Mouse (Mus musculus): ENCODE results near the gene Zfp692. TPM values are rescaled to one million over a fixed set of nuclear protein-coding genes. Genes with fewer than 3 reads are reported as not detected.

Zfp692 gene
- total and polyA plus RNA-seq, 3 experiments = 25.7 to 38.0 TPM; not detected in 1

DNA sequence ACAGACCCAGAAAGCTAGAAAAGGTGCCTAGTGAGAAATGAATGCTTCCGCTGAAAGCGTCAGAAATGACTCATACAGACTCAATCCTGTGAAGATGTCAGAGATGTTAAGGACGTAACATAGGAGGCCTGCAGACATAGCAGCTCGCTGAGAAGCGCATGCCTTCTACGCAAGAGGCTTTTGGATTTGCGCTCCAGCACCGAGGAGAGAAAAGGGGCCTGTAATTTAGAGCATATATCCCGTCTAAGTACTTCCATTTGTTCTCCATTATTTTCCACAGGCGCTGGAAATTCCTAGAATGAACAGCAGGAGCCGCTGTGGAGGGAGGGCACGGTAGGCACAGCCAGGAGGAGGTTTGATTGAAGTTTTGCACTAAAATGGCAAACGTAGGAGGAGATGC, 5.8 kb upstream of the Zfp692 start (continued):
- TF ChIP-seq POLR2AphosphoS2 (IDR thresholded peaks at IDR 0.05; ENCODE audit: low read length) (no peak), MAFK (IDR thresholded peaks at IDR 0.05; ENCODE audit: borderline replicate concordance, low read depth, low read length) (no peak)

DNA sequence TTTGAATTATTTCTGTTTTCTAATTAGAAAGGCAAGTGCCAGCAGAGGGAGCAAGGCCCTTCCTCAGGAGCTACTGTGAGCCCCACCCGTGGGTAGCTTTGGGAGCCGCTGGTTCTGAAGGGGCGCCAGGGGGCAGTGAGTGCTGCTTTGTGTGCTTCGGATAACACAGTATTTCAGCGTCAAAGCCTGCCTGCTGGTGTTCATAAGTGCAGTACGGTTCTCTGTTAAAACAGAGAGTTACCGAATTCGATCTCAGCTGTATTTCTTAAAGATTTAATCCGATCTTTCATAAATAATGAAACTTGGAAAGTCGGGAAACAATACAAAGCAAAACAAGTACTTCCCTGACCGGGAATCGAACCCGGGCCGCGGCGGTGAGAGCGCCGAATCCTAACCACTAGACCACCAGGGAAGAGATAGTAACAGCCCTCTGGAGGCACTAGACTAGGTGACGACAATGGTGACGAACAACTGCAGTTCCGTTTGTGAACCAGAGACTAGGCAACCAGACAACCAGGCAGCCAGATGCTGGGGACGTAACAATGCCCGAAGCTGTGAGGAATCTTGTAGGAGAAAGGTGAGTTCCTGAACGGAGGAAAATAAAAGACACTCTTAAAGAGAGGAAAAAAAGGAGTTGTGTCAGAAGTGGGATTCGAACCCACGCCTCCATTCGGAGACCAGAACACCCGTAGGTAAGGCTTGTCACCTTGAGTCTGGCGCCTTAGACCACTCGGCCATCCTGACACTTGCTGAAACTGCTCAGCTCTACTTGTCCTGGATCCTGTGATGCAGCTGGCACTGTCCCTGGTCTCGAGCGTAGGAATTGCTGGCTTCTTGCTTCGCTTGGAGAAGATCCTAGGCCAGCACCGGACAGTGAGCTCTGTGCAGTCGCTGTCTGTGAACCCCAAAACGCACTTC, 4.8 kb upstream of the Zfp692 start:
- H3K4me3 ChIP-seq (ENCODE audit: control insufficient read depth in 1 of 2, insufficient read depth in 1 of 2, low read depth in 2 of 2, low read length in 2 of 2) = peak overlapping the region; percentile 62 to 73
- H3K36me3 ChIP-seq (ENCODE audit: control insufficient read depth in 1 of 2, insufficient read depth in 2 of 2, low read length in 2 of 2) = peaks cover 0 to 12% of the 10 kb centered on the region in 2 experiments; a peak in 2 of 4 replicates
- peak overlapping the region; percentile 59 for H3K27ac ChIP-seq (ENCODE audit: control insufficient read depth, low read depth, low read length)
- peaks cover 0 to 2% of the 10 kb centered on the region in 2 experiments; a peak in 1 of 4 replicates for H3K27me3 ChIP-seq (ENCODE audit: control insufficient read depth in 1 of 2, insufficient read depth in 2 of 2, low read length in 2 of 2)
- H3K79me2 ChIP-seq (ENCODE audit: control insufficient read depth, insufficient read depth, low read length, poor library complexity) = peaks cover 1% of the 10 kb centered on the region; the same call in 1 of the 2 replicates
- H3K9me3 ChIP-seq (replicated peaks; ENCODE audit: insufficient read depth, low read length) = no peaks in the 10 kb centered on the region
- peak overlapping the region; percentile 65 for H3K9ac ChIP-seq (ENCODE audit: control insufficient read depth, low read depth, low read length, poor library complexity, severe bottlenecking)
- DNase-seq (ENCODE audit: low read depth, low spot score) = peak; percentile 98
- peaks cover 0 to 11% of the 10 kb centered on the region in 2 experiments; a peak in 2 of 4 replicates for H3K4me1 ChIP-seq (ENCODE audit: control insufficient read depth in 1 of 2, insufficient read depth in 2 of 2, low read length in 2 of 2)
- TF ChIP-seq CHD2 (IDR thresholded peaks at IDR 0.05; ENCODE audit: low read length) (no peak), ETS1 (IDR thresholded peaks at IDR 0.05; ENCODE audit: low read depth, low read length) (no peak; the same call in 1 of the 2 replicates), KAT2A (conservative IDR thresholded peaks at IDR 0.05; ENCODE audit: low read depth, low read length) (no peak; the same call in none of the 2 replicates), POLR2AphosphoS5 (IDR thresholded peaks at IDR 0.05; ENCODE audit: borderline replicate concordance, low read depth, low read length) (no peak), USF1 (IDR thresholded peaks at IDR 0.05; ENCODE audit: low read depth, low read length) (no peak), CHD1 (IDR thresholded peaks at IDR 0.05; ENCODE audit: low read depth, low read length) (no peak), ZC3H11A (IDR thresholded peaks at IDR 0.05; ENCODE audit: low read depth, low read length) (peak; percentile 55), SIN3A (IDR thresholded peaks at IDR 0.05; ENCODE audit: low read length) (peak; percentile 37; the same call in 1 of the 2 replicates), JUND (IDR thresholded peaks at IDR 0.05; ENCODE audit: low read depth, low read length) (no peak), USF2 (IDR thresholded peaks at IDR 0.05; ENCODE audit: borderline replicate concordance in 1 of 2, insufficient read depth in 1 of 2, low read depth in 1 of 2, low read length in 2 of 2) (no peak), SMC3 (IDR thresholded peaks at IDR 0.05; ENCODE audit: low read depth, low read length) (peak; percentile 84), ZNF384 (IDR thresholded peaks at IDR 0.05; ENCODE audit: low read depth, low read length) (no peak), NRF1 (IDR thresholded peaks at IDR 0.05; ENCODE audit: insufficient read depth, low read depth, low read length, poor library complexity, severe bottlenecking) (peak; percentile 41; the same call in 1 of the 2 replicates), TAL1 (IDR thresholded peaks at IDR 0.05; ENCODE audit: low read length) (peak; percentile 24; the same call in 1 of the 2 replicates), MEF2A (IDR thresholded peaks at IDR 0.05; ENCODE audit: extremely low read depth, insufficient replicate concordance, low read depth, low read length, poor library complexity, severe bottlenecking) (no peak), MAFK (IDR thresholded peaks at IDR 0.05; ENCODE audit: borderline replicate concordance, low read depth, low read length) (peak; percentile 98), MAZ (IDR thresholded peaks at IDR 0.05; ENCODE audit: low read depth, low read length) (peak; percentile 87; the same call in 1 of the 2 replicates), EP300 (IDR thresholded peaks at IDR 0.05; ENCODE audit: low read depth in 1 of 2, low read length in 2 of 2) (no peak), POLR2AphosphoS2 (IDR thresholded peaks at IDR 0.05; ENCODE audit: low read length) (no peak), TBP (IDR thresholded peaks at IDR 0.05; ENCODE audit: low read depth, low read length) (peak; percentile 99), UBTF (IDR thresholded peaks at IDR 0.05; ENCODE audit: borderline replicate concordance, insufficient read depth, low read depth, low read length) (no peak), E2F4 (IDR thresholded peaks at IDR 0.05; ENCODE audit: borderline replicate concordance, low read depth, low read length) (no peak; the same call in 1 of the 2 replicates), TCF12 (IDR thresholded peaks at IDR 0.05; ENCODE audit: low read depth, low read length) (no peak), MAX (IDR thresholded peaks at IDR 0.05; ENCODE audit: low read length) (no peak), POLR2A (IDR thresholded peaks at IDR 0.05; ENCODE audit: control insufficient read depth in 1 of 2, insufficient read depth in 1 of 2, low read depth in 1 of 2, low read length in 2 of 2, poor library complexity in 1 of 2) (peak in 1 of 2 experiments; percentile 26; a peak in 1 of 4 replicates), ZKSCAN1 (IDR thresholded peaks at IDR 0.05; ENCODE audit: low read depth, low read length) (no peak), MYB (IDR thresholded peaks at IDR 0.05; ENCODE audit: low read depth, low read length) (no peak), RAD21 (IDR thresholded peaks at IDR 0.05; ENCODE audit: low read depth, low read length) (peak; percentile 47), GABPA (IDR thresholded peaks at IDR 0.05; ENCODE audit: low read depth, low read length) (no peak), MXI1 (IDR thresholded peaks at IDR 0.05; ENCODE audit: low read depth, low read length) (peak; percentile 34; the same call in 1 of the 2 replicates), ZMIZ1 (IDR thresholded peaks at IDR 0.05; ENCODE audit: low read depth, low read length) (no peak), RCOR1 (IDR thresholded peaks at IDR 0.05; ENCODE audit: low read depth, low read length) (no peak)

Measured in MEL (cell line).